Mouse (Mus musculus) midbrain, embryonic 12.5 days (tissue): ENCODE data around the gene Olfr53. TPM values are rescaled to one million over a fixed set of nuclear protein-coding genes. Genes with fewer than 3 reads are reported as not detected.

ENCODE experiments used
- polyA plus RNA-seq: library from polyadenylated mRNA; unstranded; fragments of >200 nt; fragmentation: Nextera tagmentation; extraction: Ambion mirVana; gene quantifications from 2 replicates; pipeline ENCODE4 v1.2.1, GENCODE M21; 2016

Olfr53 gene
- polyA plus RNA-seq, 1 experiment from 2014 or later = not detected

Other genes with a start within 250 kb of the Olfr53 start
- not detected in 2 replicates for gene Olfr531, start 243.5 kb upstream of the Olfr53 start, polyA plus RNA-seq
- gene Olfr532, start 224.8 kb upstream of the Olfr53 start, polyA plus RNA-seq = not detected in 2 replicates
- gene Olfr533, start 183.1 kb upstream of the Olfr53 start, polyA plus RNA-seq = not detected in 2 replicates
- not detected in 2 replicates for gene Olfr535, start 162.2 kb upstream of the Olfr53 start, polyA plus RNA-seq
- not detected in 2 replicates for gene Olfr536, start 139.1 kb upstream of the Olfr53 start, polyA plus RNA-seq
- gene Olfr538, start 78.6 kb upstream of the Olfr53 start, polyA plus RNA-seq = not detected in 2 replicates
- 0.03 TPM in 1 of 2 replicates, not detected in the other for gene Olfr46, start 45.2 kb upstream of the Olfr53 start, polyA plus RNA-seq
- gene Olfr61, start 17.5 kb upstream of the Olfr53 start, polyA plus RNA-seq = not detected in 2 replicates
- gene Olfr539, start 13.5 kb downstream of the Olfr53 start, polyA plus RNA-seq = not detected in 2 replicates
- gene Olfr45, start 35.5 kb downstream of the Olfr53 start, polyA plus RNA-seq = not detected in 2 replicates
- not detected in 2 replicates for gene Olfr541, start 50.8 kb downstream of the Olfr53 start, polyA plus RNA-seq
- gene Cyp2e1, start 117.3 kb downstream of the Olfr53 start, polyA plus RNA-seq = not detected in 2 replicates
- gene Syce1, start 141.4 kb downstream of the Olfr53 start, polyA plus RNA-seq = 0.15 and 0.41 TPM in 2 replicates
- 8.5 and 10.1 TPM in 2 replicates for gene Zfp941, start 175.7 kb downstream of the Olfr53 start, polyA plus RNA-seq
- 0.29 TPM in 1 of 2 replicates, not detected in the other for gene Urah, start 188.6 kb downstream of the Olfr53 start, polyA plus RNA-seq
- gene Scgb1c1, start 199.1 kb downstream of the Olfr53 start, polyA plus RNA-seq = not detected in 2 replicates
- not detected in 2 replicates for gene Odf3, start 201.4 kb downstream of the Olfr53 start, polyA plus RNA-seq
- gene Gm45785, start 209.9 kb downstream of the Olfr53 start, polyA plus RNA-seq = 0.20 TPM in 1 of 2 replicates, not detected in the other
- 69.2 and 78.3 TPM in 2 replicates for gene Ric8a, start 210.5 kb downstream of the Olfr53 start, polyA plus RNA-seq
- 30.9 and 33.2 TPM in 2 replicates for gene Bet1l, start 211.1 kb downstream of the Olfr53 start, polyA plus RNA-seq
- 279 and 300 TPM in 2 replicates for gene Psmd13, start 235.5 kb downstream of the Olfr53 start, polyA plus RNA-seq
- gene Sirt3, start 235.9 kb downstream of the Olfr53 start, polyA plus RNA-seq = 27.4 and 28.9 TPM in 2 replicates